In genomic region chr2:19373695-19374094, GRCm38 (mm10) we compare ENCODE assay signal across 11 mouse cellular contexts. TPM values are rescaled to one million over a fixed set of nuclear protein-coding genes. Genes with fewer than 3 reads are reported as not detected.
DNase-seq lines count a peak whose midpoint lies in the region; ATAC-seq and TF ChIP-seq lines count a peak whose summit lies in the region.
"Had no signal": no experiment of that assay in that cellular context is flagged by ENCODE, and none has a peak within 500 bp of the region (broad histone marks: within the 10 kb centered on the region; RNA-seq: fewer than 3 reads in every experiment).

No protein-coding gene starts in this region.

- H3K9me3 ChIP-seq in hindbrain, embryonic 11.5 days (ENCODE audit: control insufficient read depth, low read length): no peaks in the 10 kb centered on the region
- H3K9me3 ChIP-seq: forebrain, embryonic 10.5 days; midbrain, embryonic 12.5 days had no signal

- TF ChIP-seq CTCF in kidney, adult 2 months (conservative IDR thresholded peaks at IDR 0.05; ENCODE audit: insufficient read depth, insufficient read length, low read depth, low read length): peak; percentile 48
- TF ChIP-seq CTCF in thymus, adult 2 months (IDR thresholded peaks at IDR 0.05; ENCODE audit: borderline replicate concordance, control insufficient read depth, extremely low read depth, insufficient read depth, low read length, poor library complexity): no peak

- ATAC-seq in granulocyte monocyte progenitor cell, adult 5-6 weeks (replicated peaks; ENCODE audit: poor library complexity, severe bottlenecking): 0 out of 2 replicates have a peak, but pooled peaks have one; percentile 33
- ATAC-seq in hindbrain, embryonic 11.5 days (ENCODE audit: low FRiP score): no peak

- H3K9ac ChIP-seq in hindbrain, embryonic 11.5 days (ENCODE audit: low read depth, low read length): no peak overlapping the region
- H3K9ac ChIP-seq: midbrain, embryonic 12.5 days had no signal

- intact Hi-C loops in gastrocnemius, postnatal 36 days (cut with DNase I): no loop called here

- no peaks in the 10 kb centered on the region for H3K27me3 ChIP-seq in kidney, adult 2 months (replicated peaks; ENCODE audit: control insufficient read depth, insufficient read depth, low read length)
- H3K27me3 ChIP-seq in thymus, adult 2 months (ENCODE audit: control insufficient read depth, insufficient read depth, low read length): no peaks in the 10 kb centered on the region
- H3K27me3 ChIP-seq in hindbrain, embryonic 11.5 days (ENCODE audit: control insufficient read depth, insufficient read depth, low read length): no peaks in the 10 kb centered on the region
- H3K27me3 ChIP-seq: midbrain, embryonic 12.5 days had no signal

- H3K4me2 ChIP-seq in hindbrain, embryonic 11.5 days (replicated peaks; ENCODE audit: low read depth, low read length): no peak overlapping the region
- H3K4me2 ChIP-seq: heart, embryonic 11.5 days; midbrain, embryonic 12.5 days had no signal

- no peak for TF ChIP-seq POLR2A in kidney, adult 2 months (IDR thresholded peaks at IDR 0.05; ENCODE audit: low read depth, low read length)
- no peak for TF ChIP-seq POLR2A in thymus, adult 2 months (IDR thresholded peaks at IDR 0.05; ENCODE audit: control insufficient read depth, extremely low read depth, insufficient read depth, low read length, poor library complexity)

- WGBS in kidney, adult 2 months: 95% methylated on average over 7 of the region's 7 CpGs
- 94% methylated on average over 7 of the region's 7 CpGs for WGBS in thymus, adult 2 months
- WGBS in hindbrain, embryonic 11.5 days: 87% methylated on average over 7 of the region's 7 CpGs

- no peaks in the 10 kb centered on the region for H3K36me3 ChIP-seq in kidney, adult 2 months (ENCODE audit: control insufficient read depth, insufficient read depth, low read length)
- no peaks in the 10 kb centered on the region for H3K36me3 ChIP-seq in thymus, adult 2 months (ENCODE audit: control insufficient read depth, insufficient read depth, low read length)
- H3K36me3 ChIP-seq in hindbrain, embryonic 11.5 days (ENCODE audit: control insufficient read depth, insufficient read depth, low read length): no peaks in the 10 kb centered on the region
- H3K36me3 ChIP-seq: forebrain, embryonic 10.5 days; midbrain, embryonic 12.5 days had no signal

- H3K4me3 ChIP-seq in kidney, adult 2 months (ENCODE audit: insufficient read depth, low read depth, low read length): no peak overlapping the region
- H3K4me3 ChIP-seq in thymus, adult 2 months (ENCODE audit: control insufficient read depth, insufficient read depth, low read length): no peak overlapping the region
- H3K4me3 ChIP-seq in hindbrain, embryonic 11.5 days (ENCODE audit: low read depth, low read length): no peak overlapping the region
- H3K4me3 ChIP-seq: forebrain, embryonic 10.5 days; midbrain, embryonic 12.5 days had no signal

- H3K4me1 ChIP-seq in kidney, adult 2 months (ENCODE audit: control insufficient read depth, insufficient read depth, low read length): no peaks in the 10 kb centered on the region; the same call in 1 of the 2 replicates
- peaks cover 6% of the 10 kb centered on the region for H3K4me1 ChIP-seq in thymus, adult 2 months (replicated peaks; ENCODE audit: control insufficient read depth, insufficient read depth, low read length)
- no peaks in the 10 kb centered on the region for H3K4me1 ChIP-seq in hindbrain, embryonic 11.5 days (replicated peaks; ENCODE audit: control insufficient read depth, insufficient read depth, low read length)

- H3K27ac ChIP-seq in kidney, adult 2 months (ENCODE audit: insufficient read depth, low read depth, low read length): no peak overlapping the region
- no peak overlapping the region for H3K27ac ChIP-seq in thymus, adult 2 months (ENCODE audit: control insufficient read depth, insufficient read depth, low read length)
- H3K27ac ChIP-seq in hindbrain, embryonic 11.5 days (ENCODE audit: low read depth, low read length): no peak overlapping the region
- H3K27ac ChIP-seq: forebrain, embryonic 10.5 days; midbrain, embryonic 12.5 days had no signal

- DNase-seq in kidney, adult 2 months: peak; percentile 8
- no peak for DNase-seq in kidney, adult 11 months
- DNase-seq in thymus, adult 2 months: peak; percentile 37
- no peak for DNase-seq in thymus, adult 18-20 months
- no peak for DNase-seq in gastrocnemius, postnatal 36 days
- no peak for DNase-seq in hindbrain, embryonic 11.5 days (ENCODE audit: low spot score)
- DNase-seq in right cerebral cortex, adult 18-20 months: no peak

RNA-seq across cellular contexts. Expression of gene Msrb2, which starts 2.5 kb away (rescaled TPM):
- polyA plus RNA-seq in kidney, adult 2 months (2012; rRNA removed): 45.1 and 48.6 TPM in 2 replicates
- 15.6 and 20.6 TPM in 2 replicates for polyA plus RNA-seq in thymus, adult 2 months (2012; rRNA removed)
- total RNA-seq in granulocyte monocyte progenitor cell, adult 5-6 weeks (2014; fragmentation: Nextera tagmentation): 16.0 and 26.1 TPM in 2 replicates
- total RNA-seq in granulocyte monocyte progenitor cell, adult 5-6 weeks (2017): 12.0 and 14.6 TPM in 2 replicates
- total RNA-seq in gastrocnemius, postnatal 36 days (2021): 10 to 100 TPM; 14.7 to 16.3 TPM
- polyA plus RNA-seq in hindbrain, embryonic 11.5 days (2014; fragmentation: Nextera tagmentation; extraction: Ambion mirVana): 13.6 and 14.8 TPM in 2 replicates

Comparison
In these comparisons a context has a peak if more than half of its experiments do, and no peak if none do; other contexts are left out.
1. DNase-seq: peak in kidney, adult 2 months (single experiment) and thymus, adult 2 months (single experiment); none in kidney, adult 11 months (single experiment), thymus, adult 18-20 months (0 of 2), gastrocnemius, postnatal 36 days (0 of 2), hindbrain, embryonic 11.5 days (single experiment) and right cerebral cortex, adult 18-20 months (single experiment).